Comparison of ENCODE assay signal across 8 mouse cellular contexts in the genomic region with DNA sequence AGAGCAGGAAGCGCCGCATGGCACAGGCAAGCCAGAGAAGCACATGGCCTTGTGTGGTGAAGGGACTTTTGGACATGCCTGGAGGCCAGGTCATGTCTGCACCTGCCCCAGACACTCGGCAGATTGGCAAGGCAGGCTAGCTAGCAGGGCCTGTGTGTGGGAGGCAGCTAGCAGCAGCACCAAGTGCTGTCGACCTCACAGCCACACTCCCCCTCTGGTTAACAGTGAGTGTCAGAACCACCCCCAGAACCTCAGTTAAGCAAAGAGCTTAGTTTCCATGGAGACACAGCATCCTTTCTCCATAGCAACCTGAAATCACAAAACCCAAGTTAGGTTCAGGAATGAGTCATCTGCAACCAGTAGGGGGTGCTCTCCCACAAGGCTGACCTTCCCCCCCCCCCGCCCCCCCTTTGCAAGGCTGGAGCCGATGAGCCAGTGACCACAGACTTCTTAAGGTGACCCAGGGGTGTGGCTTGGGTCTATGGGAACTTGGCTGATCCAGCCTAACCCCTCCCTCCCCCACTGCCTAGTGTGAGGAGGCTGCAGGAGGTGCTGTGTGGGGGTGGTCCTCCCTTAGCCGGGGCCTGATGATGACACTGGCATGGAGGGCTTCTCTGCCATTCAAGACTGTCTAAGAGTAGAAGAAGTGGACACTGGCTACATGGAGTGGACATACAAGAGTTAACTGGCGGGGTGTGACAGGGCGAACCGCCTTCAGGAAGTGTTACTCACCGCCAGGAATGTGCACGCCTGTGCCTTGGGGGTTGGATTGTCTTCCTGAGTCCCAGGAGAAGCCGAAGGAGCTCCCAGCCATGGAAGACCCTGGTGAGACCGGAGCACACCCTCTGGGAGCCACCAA. TPM values are rescaled to one million over a fixed set of nuclear protein-coding genes. Genes with fewer than 3 reads are reported as not detected.
A peak's percentile ranks its signal among the peaks of the same experiment; 100 is the strongest.
DNase-seq lines count a peak whose midpoint lies in the region; ATAC-seq and TF ChIP-seq lines count a peak whose summit lies in the region.

A gene (plus strand): TSS at position 435 of the 859 bp plus-strand sequence.

- H3K9ac ChIP-seq in heart, adult 2 months (ENCODE audit: low read depth, low read length) = peak within 1 kb of the TSS; percentile 56
- H3K9ac ChIP-seq in limb, embryonic 13.5 days = peak within 1 kb of the TSS; percentile 50

- DNase-seq in gastrocnemius, adult 2 months = peak; percentile 49
- no peak for DNase-seq in gastrocnemius, postnatal 14 days
- DNase-seq in cerebellum, adult 9-11 months = peak; percentile 72
- DNase-seq in heart, adult 2 months = peak; percentile 68 to 76
- peak; percentile 68 for DNase-seq in kidney, adult 2 months
- DNase-seq in thymus, adult 2 months = no peak

- H3K4me2 ChIP-seq in limb, embryonic 13.5 days (replicated peaks) = peak within 1 kb of the TSS; percentile 47
- peak within 1 kb of the TSS; percentile 78 for H3K4me2 ChIP-seq in myocyte (ENCODE audit: low read depth)

- H3K36me3 ChIP-seq in heart, adult 2 months (ENCODE audit: control insufficient read depth, insufficient read depth, low read length) = no peaks in the 10 kb centered on the region
- no peaks in the 10 kb centered on the region for H3K36me3 ChIP-seq in kidney, adult 2 months (ENCODE audit: control insufficient read depth, insufficient read depth, low read length)
- H3K36me3 ChIP-seq in limb, embryonic 13.5 days = peaks cover 43% of the 10 kb centered on the region
- peaks cover 19% of the 10 kb centered on the region for H3K36me3 ChIP-seq in myocyte (ENCODE audit: control insufficient read depth, insufficient read depth)
- H3K36me3 ChIP-seq in thymus, adult 2 months (ENCODE audit: control insufficient read depth, insufficient read depth, low read length) = peaks cover 13% of the 10 kb centered on the region

- peak within 1 kb of the TSS; percentile 74 for H3ac ChIP-seq in myocyte (ENCODE audit: control insufficient read depth, insufficient read length)

- H3K27ac ChIP-seq in gastrocnemius, adult 2 months = peak within 1 kb of the TSS; percentile 65
- H3K27ac ChIP-seq in heart, adult 2 months = peak within 1 kb of the TSS; percentile 67
- no peak within 1 kb of the TSS for H3K27ac ChIP-seq in kidney, adult 2 months (ENCODE audit: insufficient read depth, low read depth, low read length)
- H3K27ac ChIP-seq in limb, embryonic 13.5 days = no peak within 1 kb of the TSS
- H3K27ac ChIP-seq in thymus, adult 2 months (ENCODE audit: control insufficient read depth, insufficient read depth, low read length) = no peak within 1 kb of the TSS

- no peak for TF ChIP-seq EP300 in heart, adult 2 months (IDR thresholded peaks at IDR 0.05; ENCODE audit: insufficient read depth, low read depth, low read length)

- H3K79me2 ChIP-seq in heart, adult 2 months (replicated peaks; ENCODE audit: control insufficient read depth, insufficient read depth, low read length) = no peaks in the 10 kb centered on the region
- H3K79me2 ChIP-seq in myocyte (ENCODE audit: control insufficient read depth, insufficient read depth) = peaks cover 35% of the 10 kb centered on the region

- peak; percentile 79 for TF ChIP-seq CTCF in gastrocnemius, adult 2 months (IDR thresholded peaks at IDR 0.05)
- TF ChIP-seq CTCF in heart, adult 2 months (IDR thresholded peaks at IDR 0.05) = peak; percentile 82
- TF ChIP-seq CTCF in kidney, adult 2 months (conservative IDR thresholded peaks at IDR 0.05; ENCODE audit: insufficient read depth, insufficient read length, low read depth, low read length) = 0 out of 2 replicates have a peak, but pooled peaks have one; percentile 11
- TF ChIP-seq CTCF in thymus, adult 2 months (IDR thresholded peaks at IDR 0.05; ENCODE audit: borderline replicate concordance, control insufficient read depth, extremely low read depth, insufficient read depth, low read length, poor library complexity) = no peak

- intact Hi-C loops in gastrocnemius, adult 2 months (cut with DNase I) = no loop called here
- intact Hi-C loops in gastrocnemius, postnatal 14 days (cut with DNase I; ENCODE audit: low total_unique reads) = no loop called here
- intact Hi-C loops in heart, adult 2 months (cut with DNase I) = loop anchor here (1.0 kb wide), 1 partner anchor 23 kb away; no protein-coding TSS in a partner anchor

- no peaks in the 10 kb centered on the region for H3K27me3 ChIP-seq in heart, adult 2 months (ENCODE audit: control insufficient read depth, insufficient read depth, low read length)
- H3K27me3 ChIP-seq in kidney, adult 2 months (replicated peaks; ENCODE audit: control insufficient read depth, insufficient read depth, low read length) = no peaks in the 10 kb centered on the region
- peaks cover 60% of the 10 kb centered on the region for H3K27me3 ChIP-seq in limb, embryonic 13.5 days
- no peaks in the 10 kb centered on the region for H3K27me3 ChIP-seq in myocyte (ENCODE audit: control insufficient read depth, insufficient read depth, insufficient read length)
- no peaks in the 10 kb centered on the region; the same call in 1 of the 2 replicates for H3K27me3 ChIP-seq in thymus, adult 2 months (ENCODE audit: control insufficient read depth, insufficient read depth, low read length)

- H3K4me3 ChIP-seq in gastrocnemius, adult 2 months = peak within 1 kb of the TSS; percentile 68
- peak within 1 kb of the TSS; percentile 46 for H3K4me3 ChIP-seq in heart, adult 2 months
- peak within 1 kb of the TSS; percentile 43 for H3K4me3 ChIP-seq in kidney, adult 2 months (ENCODE audit: insufficient read depth, low read depth, low read length)
- peak within 1 kb of the TSS; percentile 24 for H3K4me3 ChIP-seq in limb, embryonic 13.5 days
- H3K4me3 ChIP-seq in myocyte = peak within 1 kb of the TSS; percentile 95
- H3K4me3 ChIP-seq in thymus, adult 2 months (ENCODE audit: control insufficient read depth, insufficient read depth, low read length) = no peak within 1 kb of the TSS

- peak; percentile 57 for TF ChIP-seq POLR2A in heart, adult 2 months (IDR thresholded peaks at IDR 0.05; ENCODE audit: insufficient read depth, low read depth, low read length)
- TF ChIP-seq POLR2A in kidney, adult 2 months (IDR thresholded peaks at IDR 0.05; ENCODE audit: low read depth, low read length) = no peak
- peak; percentile 68 for TF ChIP-seq POLR2A in myocyte (IDR thresholded peaks at IDR 0.05; ENCODE audit: insufficient read length, low read depth)
- no peak for TF ChIP-seq POLR2A in thymus, adult 2 months (IDR thresholded peaks at IDR 0.05; ENCODE audit: control insufficient read depth, extremely low read depth, insufficient read depth, low read length, poor library complexity)

- no peak for ATAC-seq in limb, embryonic 13.5 days (ENCODE audit: low FRiP score, low read depth)

- WGBS in heart, adult 2 months = 21% methylated on average over 14 of the region's 14 CpGs
- 17% methylated on average over 14 of the region's 14 CpGs for WGBS in kidney, adult 2 months
- WGBS in limb, embryonic 13.5 days = 15% methylated on average over 14 of the region's 14 CpGs
- WGBS in thymus, adult 2 months = 31% methylated on average over 14 of the region's 14 CpGs

- peaks cover 4% of the 10 kb centered on the region for H3K4me1 ChIP-seq in heart, adult 2 months (ENCODE audit: control insufficient read depth, insufficient read depth, low read length)
- no peaks in the 10 kb centered on the region; the same call in 1 of the 2 replicates for H3K4me1 ChIP-seq in kidney, adult 2 months (ENCODE audit: control insufficient read depth, insufficient read depth, low read length)
- H3K4me1 ChIP-seq in limb, embryonic 13.5 days = peaks cover 25% of the 10 kb centered on the region
- H3K4me1 ChIP-seq in thymus, adult 2 months (replicated peaks; ENCODE audit: control insufficient read depth, insufficient read depth, low read length) = no peaks in the 10 kb centered on the region

- no peaks in the 10 kb centered on the region for H3K9me3 ChIP-seq in limb, embryonic 13.5 days

TF ChIP-seq in myocyte, 11 proteins besides CTCF, POLR2A, EP300 and RAD21:
- TF ChIP-seq MYOD1 (IDR thresholded peaks at IDR 0.05; ENCODE audit: control insufficient read depth in 1 of 3, insufficient read length in 2 of 3, low read depth in 2 of 3) = peak in 2 of 3 experiments; percentile 81 to 90
- TF ChIP-seq TCF3 (IDR thresholded peaks at IDR 0.05; ENCODE audit: insufficient read length, low read depth) = no peak
- TF ChIP-seq CEBPB (IDR thresholded peaks at IDR 0.05; ENCODE audit: insufficient read depth, poor library complexity, severe bottlenecking) = no peak
- TF ChIP-seq POLR2AphosphoS2 (IDR thresholded peaks at IDR 0.05; ENCODE audit: insufficient read length, low read depth) = peak; percentile 68
- no peak for TF ChIP-seq REST (IDR thresholded peaks at IDR 0.05; ENCODE audit: insufficient read depth, insufficient read length)
- TF ChIP-seq MYOG (IDR thresholded peaks at IDR 0.05; ENCODE audit: control insufficient read depth in 1 of 3, insufficient read depth in 1 of 3, insufficient read length in 2 of 3, low read depth in 2 of 3) = peak in 1 of 3 experiments; percentile 55
- no peak for TF ChIP-seq MAX (IDR thresholded peaks at IDR 0.05; ENCODE audit: low read depth)
- no peak for TF ChIP-seq E2F4 (IDR thresholded peaks at IDR 0.05; ENCODE audit: insufficient read depth)
- no peak for TF ChIP-seq TCF12 (IDR thresholded peaks at IDR 0.05; ENCODE audit: insufficient read depth, poor library complexity, severe bottlenecking)
- TF ChIP-seq SRF (IDR thresholded peaks at IDR 0.05; ENCODE audit: control insufficient read depth, insufficient read length, low read depth) = no peak

RNA-seq across cellular contexts. Expression of the gene that starts here (rescaled TPM):
- 1 to 10 TPM in 1 of 2 experiments, under 1 TPM in 1; 0.99 to 1.3 TPM for total RNA-seq in gastrocnemius, adult 2 months (2021)
- 1 to 10 TPM in 1 of 2 experiments, under 1 TPM in 1; 0.55 to 1.1 TPM for total RNA-seq in gastrocnemius, postnatal 14 days (2021)
- 1 to 10 TPM; 1.2 to 1.8 TPM for total RNA-seq in heart, adult 2 months (2021)
- polyA plus RNA-seq in heart, adult 2 months (2012; rRNA removed) = 2.1 and 3.0 TPM in 2 replicates
- polyA plus RNA-seq in kidney, adult 2 months (2012; rRNA removed) = 2.8 and 4.7 TPM in 2 replicates
- polyA plus RNA-seq in limb, embryonic 13.5 days (2015; fragmentation: Nextera tagmentation; extraction: Ambion mirVana) = 1.4 and 1.7 TPM in 2 replicates
- 63.9 TPM for polyA plus RNA-seq in myocyte (2012; fragmentation: generic; extraction: Trizol)
- 7.1 and 8.8 TPM in 2 replicates for polyA plus RNA-seq in thymus, adult 2 months (2012; rRNA removed)

Comparison
In these comparisons a context has a peak if more than half of its experiments do, and no peak if none do; other contexts are left out.
1. DNase-seq: peak in gastrocnemius, adult 2 months (single experiment), cerebellum, adult 9-11 months (single experiment), heart, adult 2 months (2 of 2) and kidney, adult 2 months (single experiment); none in gastrocnemius, postnatal 14 days (single experiment) and thymus, adult 2 months (single experiment).
2. H3K27ac ChIP-seq: peak in gastrocnemius, adult 2 months (single experiment) and heart, adult 2 months (single experiment); none in kidney, adult 2 months (single experiment), limb, embryonic 13.5 days (single experiment) and thymus, adult 2 months (single experiment).
3. POLR2A ChIP-seq: peak in heart, adult 2 months (single experiment) and myocyte (single experiment); none in kidney, adult 2 months (single experiment) and thymus, adult 2 months (single experiment).